Mouse (Mus musculus): ENCODE data around the gene Npepl1. TPM values are rescaled to one million over a fixed set of nuclear protein-coding genes. Genes with fewer than 3 reads are reported as not detected.

The Npepl1 gene
- total RNA-seq, 1 experiment, result 12.9 TPM

GRCm38 (mm10) chr2:174122331-174122730 is 12.2 kb downstream of the Npepl1 start:
- Histone ChIP-seq H3K9ac (ENCODE audit: insufficient read depth, low read depth, low read length, poor library complexity, severe bottlenecking) (no peak overlapping the region), H3K27ac (ENCODE audit: insufficient read depth, low read depth, low read length, poor library complexity, severe bottlenecking) (no peak overlapping the region), H3K4me3 (ENCODE audit: insufficient read depth in 1 of 2, low read depth in 1 of 2, low read length in 2 of 2, poor library complexity in 1 of 2, severe bottlenecking in 1 of 2) (no peak overlapping the region), H3K36me3 (ENCODE audit: control insufficient read depth, insufficient read depth, low read length, poor library complexity, severe bottlenecking) (peaks cover 14% of the 10 kb centered on the region; the same call in 1 of the 2 replicates), H3K4me1 (ENCODE audit: control insufficient read depth in 2 of 2, insufficient read depth in 2 of 2, low read length in 2 of 2, poor library complexity in 1 of 2) (peaks cover 0 to 18% of the 10 kb centered on the region in 2 experiments; a peak in 3 of 4 replicates), H3K9me3 (ENCODE audit: control insufficient read depth, insufficient read depth, low read depth, low read length) (no peaks in the 10 kb centered on the region)
- in situ Hi-C loops (cut with MboI; ENCODE audit: low sequenced_read_pairs in 2 of 2, unreplicated experiment in 2 of 2), result no loop called here
- TF ChIP-seq CHD2 (IDR thresholded peaks at IDR 0.05; ENCODE audit: low read depth, low read length) (no peak), MAFK (IDR thresholded peaks at IDR 0.05; ENCODE audit: insufficient read depth, low read depth, low read length) (no peak), ZNF384 (IDR thresholded peaks at IDR 0.05; ENCODE audit: low read depth, low read length) (no peak), HCFC1 (IDR thresholded peaks at IDR 0.05; ENCODE audit: borderline replicate concordance, insufficient read depth, low read length) (no peak)
- DNase-seq (ENCODE audit: low read depth, low spot score), result no peak

GRCm38 (mm10) chr2:174123731-174124130 is 13.6 kb downstream of the Npepl1 start:
- H3K36me3 ChIP-seq (ENCODE audit: control insufficient read depth, insufficient read depth, low read length, poor library complexity, severe bottlenecking), result peaks cover 14% of the 10 kb centered on the region; the same call in 1 of the 2 replicates
- TF ChIP-seq CHD2 (IDR thresholded peaks at IDR 0.05; ENCODE audit: low read depth, low read length), result no peak
- no peak for TF ChIP-seq ZNF384 (IDR thresholded peaks at IDR 0.05; ENCODE audit: low read depth, low read length)
- TF ChIP-seq HCFC1 (IDR thresholded peaks at IDR 0.05; ENCODE audit: borderline replicate concordance, insufficient read depth, low read length), result no peak
- no peak for TF ChIP-seq ZC3H11A (IDR thresholded peaks at IDR 0.05; ENCODE audit: borderline replicate concordance, low read depth, low read length)
- TF ChIP-seq MAFK (IDR thresholded peaks at IDR 0.05; ENCODE audit: insufficient read depth, low read depth, low read length), result no peak
- peaks cover 0 to 27% of the 10 kb centered on the region in 2 experiments; a peak in 3 of 4 replicates for H3K4me1 ChIP-seq (ENCODE audit: control insufficient read depth in 2 of 2, insufficient read depth in 2 of 2, low read length in 2 of 2, poor library complexity in 1 of 2)
- no peaks in the 10 kb centered on the region for H3K9me3 ChIP-seq (ENCODE audit: control insufficient read depth, insufficient read depth, low read depth, low read length)
- H3K27ac ChIP-seq (ENCODE audit: insufficient read depth, low read depth, low read length, poor library complexity, severe bottlenecking), result no peak overlapping the region
- in situ Hi-C loops (cut with MboI; ENCODE audit: low sequenced_read_pairs in 2 of 2, unreplicated experiment in 2 of 2), result no loop called here
- no peak for DNase-seq (ENCODE audit: low read depth, low spot score)
- H3K9ac ChIP-seq (ENCODE audit: insufficient read depth, low read depth, low read length, poor library complexity, severe bottlenecking), result no peak overlapping the region
- no peak overlapping the region for H3K4me3 ChIP-seq (ENCODE audit: insufficient read depth in 1 of 2, low read depth in 1 of 2, low read length in 2 of 2, poor library complexity in 1 of 2, severe bottlenecking in 1 of 2)

- DNase-seq (ENCODE audit: low read depth, low spot score), result no peak
- peak overlapping the region; percentile 27; the same call in 1 of the 2 replicates for H3K9ac ChIP-seq (ENCODE audit: insufficient read depth, low read depth, low read length, poor library complexity, severe bottlenecking)
Observed at GRCm38 (mm10) chr2:174126522-174127375, 16.6 kb downstream of the Npepl1 start.

GRCm38 (mm10) chr2:174127376-174127713 is 17.2 kb downstream of the Npepl1 start:
- Histone ChIP-seq H3K4me1 (ENCODE audit: control insufficient read depth in 2 of 2, insufficient read depth in 2 of 2, low read length in 2 of 2, poor library complexity in 1 of 2) (peaks cover 0 to 20% of the 10 kb centered on the region in 2 experiments; a peak in 3 of 4 replicates), H3K27ac (ENCODE audit: insufficient read depth, low read depth, low read length, poor library complexity, severe bottlenecking) (no peak overlapping the region; the same call in 1 of the 2 replicates), H3K36me3 (ENCODE audit: control insufficient read depth, insufficient read depth, low read length, poor library complexity, severe bottlenecking) (no peaks in the 10 kb centered on the region), H3K4me3 (ENCODE audit: insufficient read depth in 1 of 2, low read depth in 1 of 2, low read length in 2 of 2, poor library complexity in 1 of 2, severe bottlenecking in 1 of 2) (no peak overlapping the region), H3K9ac (ENCODE audit: insufficient read depth, low read depth, low read length, poor library complexity, severe bottlenecking) (peak overlapping the region; percentile 27; the same call in 1 of the 2 replicates), H3K9me3 (ENCODE audit: control insufficient read depth, insufficient read depth, low read depth, low read length) (no peaks in the 10 kb centered on the region)
- no peak for DNase-seq (ENCODE audit: low read depth, low spot score)
- TF ChIP-seq MAFK (IDR thresholded peaks at IDR 0.05; ENCODE audit: insufficient read depth, low read depth, low read length) (no peak), HCFC1 (IDR thresholded peaks at IDR 0.05; ENCODE audit: borderline replicate concordance, insufficient read depth, low read length) (no peak), ZC3H11A (IDR thresholded peaks at IDR 0.05; ENCODE audit: borderline replicate concordance, low read depth, low read length) (no peak), ZNF384 (IDR thresholded peaks at IDR 0.05; ENCODE audit: low read depth, low read length) (no peak), CHD2 (IDR thresholded peaks at IDR 0.05; ENCODE audit: low read depth, low read length) (no peak)
- in situ Hi-C loops (cut with MboI; ENCODE audit: low sequenced_read_pairs in 2 of 2, unreplicated experiment in 2 of 2), result no loop called here

More at GRCm38 (mm10) chr2:174126522-174127375, 16.6 kb downstream of the Npepl1 start:
- in situ Hi-C loops (cut with MboI; ENCODE audit: low sequenced_read_pairs in 2 of 2, unreplicated experiment in 2 of 2), result no loop called here
- Histone ChIP-seq H3K27ac (ENCODE audit: insufficient read depth, low read depth, low read length, poor library complexity, severe bottlenecking) (no peak overlapping the region; the same call in 1 of the 2 replicates), H3K4me1 (ENCODE audit: control insufficient read depth in 2 of 2, insufficient read depth in 2 of 2, low read length in 2 of 2, poor library complexity in 1 of 2) (peaks cover 0 to 20% of the 10 kb centered on the region in 2 experiments; a peak in 3 of 4 replicates), H3K4me3 (ENCODE audit: insufficient read depth in 1 of 2, low read depth in 1 of 2, low read length in 2 of 2, poor library complexity in 1 of 2, severe bottlenecking in 1 of 2) (no peak overlapping the region), H3K36me3 (ENCODE audit: control insufficient read depth, insufficient read depth, low read length, poor library complexity, severe bottlenecking) (peaks cover under 1% of the 10 kb centered on the region; the same call in 1 of the 2 replicates), H3K9me3 (ENCODE audit: control insufficient read depth, insufficient read depth, low read depth, low read length) (no peaks in the 10 kb centered on the region)
- no peak for TF ChIP-seq ZNF384 (IDR thresholded peaks at IDR 0.05; ENCODE audit: low read depth, low read length)
- TF ChIP-seq HCFC1 (IDR thresholded peaks at IDR 0.05; ENCODE audit: borderline replicate concordance, insufficient read depth, low read length), result no peak
- TF ChIP-seq CHD2 (IDR thresholded peaks at IDR 0.05; ENCODE audit: low read depth, low read length), result no peak
- no peak for TF ChIP-seq MAFK (IDR thresholded peaks at IDR 0.05; ENCODE audit: insufficient read depth, low read depth, low read length)
- no peak for TF ChIP-seq ZC3H11A (IDR thresholded peaks at IDR 0.05; ENCODE audit: borderline replicate concordance, low read depth, low read length)
